Mouse (Mus musculus): ENCODE data around the gene Msi2. TPM values are rescaled to one million over a fixed set of nuclear protein-coding genes. Genes with fewer than 3 reads are reported as not detected.
A peak's percentile ranks its signal among the peaks of the same experiment; 100 is the strongest.

Msi2 gene
- total RNA-seq, 2 experiments from 2014 or later = 169 to 193 TPM

DNA sequence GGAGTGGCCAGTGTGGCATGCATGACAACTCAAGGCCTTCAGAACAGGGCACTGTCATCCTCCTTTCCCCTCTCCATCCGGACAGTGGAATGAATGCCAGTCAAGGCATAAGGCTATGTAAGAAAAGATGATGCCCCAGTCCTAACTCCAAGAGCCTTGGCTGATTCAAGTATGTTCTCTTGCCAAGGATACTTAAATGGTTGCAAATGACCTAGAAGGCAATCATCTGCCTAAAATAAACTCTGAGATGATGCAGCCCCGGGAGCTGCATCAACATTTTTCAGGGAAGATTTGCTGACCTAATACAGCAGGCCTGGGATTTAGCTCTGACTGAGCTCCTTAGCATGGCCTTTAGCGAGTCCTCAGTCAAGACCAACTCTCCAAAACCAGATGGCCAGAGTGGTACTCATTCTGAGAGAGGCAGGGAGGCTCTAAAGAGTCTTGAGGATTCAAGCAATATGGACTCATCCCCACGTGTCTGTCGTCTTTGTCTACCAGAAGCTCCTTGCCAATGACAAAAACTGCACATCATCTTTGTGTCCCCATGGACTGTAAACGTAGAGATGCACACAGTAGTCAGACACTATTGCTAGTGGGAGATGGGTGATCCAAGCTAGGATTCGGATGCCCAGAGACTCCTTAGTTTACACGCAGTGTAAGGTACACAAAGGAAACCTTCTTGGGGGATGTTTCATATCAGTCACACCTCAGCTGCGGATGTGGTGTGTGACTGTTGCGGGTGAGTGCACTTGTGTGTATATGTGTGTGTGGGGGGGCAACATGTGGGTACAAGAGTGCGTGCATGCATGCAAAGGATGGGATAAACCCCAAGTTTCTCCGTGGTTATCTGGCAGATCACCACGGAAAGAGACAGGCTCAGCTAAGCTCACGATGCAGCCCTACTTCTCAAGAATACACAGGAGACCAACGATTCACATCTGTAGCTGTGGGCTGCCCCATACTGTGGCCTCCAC lies 176.4 kb downstream of the Msi2 start:
- intact Hi-C loops (cut with DNase I) = loop anchor here (5.0 kb wide), 1 partner anchor 95 kb away; no protein-coding TSS in a partner anchor
- H3K27ac ChIP-seq = peak overlapping the region; percentile 85
- no peak for TF ChIP-seq CTCF (IDR thresholded peaks at IDR 0.05)
- no peak overlapping the region for H3K4me3 ChIP-seq
- DNase-seq = peak; percentile 52

DNA sequence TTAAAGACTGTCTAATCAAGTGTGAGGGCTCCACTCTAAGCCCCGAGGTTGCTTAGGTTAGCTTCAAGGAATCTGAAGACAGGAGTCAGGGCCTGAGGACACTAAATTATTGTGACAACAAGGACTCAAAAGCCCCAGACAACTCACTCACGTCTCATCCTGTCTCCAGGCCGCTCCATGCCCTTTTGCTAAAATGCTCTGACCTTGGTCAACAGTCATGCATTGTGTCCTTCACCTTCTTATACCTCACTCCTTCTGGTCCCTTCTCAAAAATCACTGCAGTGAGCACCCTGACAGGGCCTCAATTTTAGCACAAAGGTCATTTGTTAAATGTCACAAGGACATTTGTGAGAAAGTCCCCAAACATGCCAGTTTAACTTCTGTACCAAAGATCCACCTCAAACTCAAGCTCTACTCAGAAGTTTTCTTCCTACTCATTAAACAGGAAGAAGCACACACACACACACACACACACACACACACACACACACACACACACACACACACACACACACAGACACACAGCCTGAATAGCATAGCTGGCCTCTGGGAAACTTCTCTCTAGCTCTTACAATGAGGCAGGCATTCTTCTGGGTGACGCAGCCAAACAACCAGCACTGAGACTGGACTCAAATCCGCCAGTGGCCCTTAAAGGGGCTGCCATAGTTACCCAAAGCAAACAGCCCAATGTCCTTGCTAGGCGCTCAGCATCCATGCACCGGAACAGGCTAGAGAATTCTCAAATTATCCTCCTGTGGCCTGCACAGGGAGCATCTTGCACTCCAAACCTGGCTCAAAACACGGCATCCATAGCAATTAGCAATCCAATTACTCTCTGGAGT lies 178.5 kb downstream of the Msi2 start:
- DNase-seq = no peak
- no peak overlapping the region for H3K4me3 ChIP-seq
- TF ChIP-seq CTCF (IDR thresholded peaks at IDR 0.05) = no peak
- H3K27ac ChIP-seq = peak overlapping the region; percentile 68
- intact Hi-C loops (cut with DNase I) = loop anchor here (5.0 kb wide), 1 partner anchor 93 kb away; no protein-coding TSS in a partner anchor

DNA sequence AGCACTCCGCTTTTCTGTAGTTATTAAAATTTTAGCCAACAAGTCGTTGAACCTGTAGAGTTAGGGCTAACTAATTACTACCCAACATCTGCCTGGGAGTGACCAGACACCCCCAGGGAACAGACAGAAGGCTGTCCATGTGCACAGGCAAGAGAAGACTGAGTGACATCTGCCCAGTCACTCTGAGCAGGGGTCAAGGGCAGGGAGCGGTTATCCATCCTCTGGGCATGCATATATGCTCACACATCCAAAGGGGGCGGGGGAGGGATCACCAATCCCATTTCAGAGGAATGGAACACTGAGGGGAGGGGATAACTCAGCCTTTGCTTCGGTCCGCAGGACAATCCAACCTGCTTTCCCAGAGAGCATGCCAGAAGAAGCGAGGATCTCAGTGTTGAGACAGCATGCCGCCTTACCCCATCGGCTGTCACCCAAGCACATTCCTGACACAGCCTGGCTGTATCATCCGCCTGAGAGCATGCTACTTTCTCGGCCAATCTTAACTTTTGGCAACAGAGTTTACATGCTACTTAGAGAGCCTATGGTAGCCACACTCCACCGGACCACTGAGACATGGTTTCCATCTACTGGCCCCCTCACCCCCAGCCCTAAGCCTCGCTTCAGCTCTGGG lies 179.5 kb downstream of the Msi2 start:
- peak overlapping the region; percentile 68 for H3K27ac ChIP-seq
- intact Hi-C loops (cut with DNase I) = no loop called here
- TF ChIP-seq CTCF (IDR thresholded peaks at IDR 0.05) = no peak
- no peak overlapping the region for H3K4me3 ChIP-seq
- no peak for DNase-seq

DNA sequence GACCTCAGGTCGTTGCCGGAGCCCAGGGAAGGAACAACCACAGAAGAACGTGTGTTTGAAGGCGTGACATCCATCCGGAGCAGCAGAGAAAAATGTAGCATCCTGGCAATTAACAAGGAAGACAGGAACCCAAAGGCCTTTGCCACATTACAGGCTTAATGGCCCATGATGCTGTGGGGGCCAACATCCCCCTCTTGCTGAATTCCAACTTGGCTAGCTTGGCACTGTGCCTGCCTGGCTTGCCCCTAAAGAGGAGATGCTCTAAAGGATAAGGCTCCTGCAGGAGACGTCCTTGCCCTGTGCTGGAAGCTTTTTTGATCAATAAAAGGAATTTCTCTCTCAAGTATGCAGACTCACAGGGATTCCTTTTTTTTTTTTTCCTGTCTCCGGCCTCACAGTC lies 181.0 kb downstream of the Msi2 start:
- Histone ChIP-seq H3K27ac (no peak overlapping the region), H3K4me3 (no peak overlapping the region)
- no peak for TF ChIP-seq CTCF (IDR thresholded peaks at IDR 0.05)
- no peak for DNase-seq
- intact Hi-C loops (cut with DNase I) = no loop called here

DNA sequence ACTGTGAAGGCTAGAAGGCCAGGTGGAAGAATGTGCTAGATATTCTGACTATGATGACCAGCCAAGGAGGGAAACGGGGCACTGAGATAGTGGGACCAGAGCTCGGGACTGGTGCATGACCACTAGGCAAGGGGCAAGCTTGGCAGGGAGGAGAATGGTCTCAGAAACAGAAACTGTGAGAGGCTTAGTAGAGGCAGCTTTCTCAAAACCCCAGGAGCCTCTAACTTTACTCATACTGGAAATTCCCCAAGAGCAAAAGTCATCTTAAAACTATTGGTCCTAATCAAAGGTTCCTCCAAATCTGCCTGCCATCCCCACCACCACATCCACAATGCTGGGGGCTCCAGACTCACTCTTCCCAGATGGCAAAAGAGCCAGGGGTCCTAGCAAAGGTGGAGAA lies 181.5 kb downstream of the Msi2 start:
- intact Hi-C loops (cut with DNase I) = no loop called here
- TF ChIP-seq CTCF (IDR thresholded peaks at IDR 0.05) = no peak
- no peak overlapping the region for H3K4me3 ChIP-seq

DNA sequence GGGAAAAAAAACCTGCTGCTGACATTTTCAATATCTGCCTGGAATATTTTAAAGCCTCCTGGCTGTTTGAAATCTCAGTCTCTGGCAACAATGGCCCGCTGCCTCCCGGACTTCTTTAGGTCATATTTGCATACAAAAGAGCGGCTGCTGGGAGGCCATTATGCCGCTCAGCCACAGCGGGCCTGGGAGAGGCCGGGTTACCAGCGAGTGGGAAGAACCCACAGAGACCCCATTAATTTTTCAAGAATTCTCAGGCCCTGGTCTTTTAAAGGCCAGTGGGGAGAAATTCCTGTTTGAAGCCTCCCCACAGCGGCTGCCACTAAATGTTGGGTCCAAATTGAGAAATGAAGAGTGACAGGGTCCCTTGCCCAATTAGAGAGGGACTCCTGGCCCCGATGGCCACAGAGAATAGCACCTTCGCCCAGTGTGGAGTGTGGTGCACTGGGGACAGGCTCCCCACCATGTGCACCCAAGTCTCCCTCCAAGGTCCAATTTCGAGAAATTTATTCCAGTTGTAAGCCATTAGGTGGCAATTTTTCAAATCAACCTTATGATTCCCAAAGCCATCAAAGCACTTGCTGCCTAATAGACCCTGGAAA lies 183.9 kb downstream of the Msi2 start:
- Histone ChIP-seq H3K4me3 (no peak overlapping the region), H3K27ac (no peak overlapping the region)
- TF ChIP-seq CTCF (IDR thresholded peaks at IDR 0.05) = no peak
- no peak for DNase-seq
- intact Hi-C loops (cut with DNase I) = no loop called here

More for the DNA sequence above, 181.5 kb downstream of the Msi2 start:
- H3K27ac ChIP-seq = no peak overlapping the region
- DNase-seq = no peak

DNA sequence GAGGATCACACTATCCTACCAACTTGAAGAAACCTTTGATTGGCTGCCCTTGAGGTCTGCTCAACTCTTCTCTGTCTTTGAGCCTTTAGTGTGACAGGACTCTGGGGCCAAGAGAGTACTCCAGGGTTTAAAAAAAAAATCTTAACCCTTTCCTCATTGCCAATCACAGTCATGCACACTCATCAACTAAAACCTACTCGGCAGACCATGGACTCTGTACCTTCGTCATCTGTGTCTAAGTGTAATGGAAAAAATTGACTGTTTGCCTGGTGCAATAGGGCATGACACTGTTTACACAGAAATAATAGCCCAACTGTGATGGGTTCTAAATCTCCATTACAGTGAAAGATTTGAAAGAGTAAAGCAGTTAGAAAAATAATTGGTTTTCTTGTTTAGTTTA lies 186.3 kb downstream of the Msi2 start:
- no peak for TF ChIP-seq CTCF (IDR thresholded peaks at IDR 0.05)
- intact Hi-C loops (cut with DNase I) = no loop called here
- H3K4me3 ChIP-seq = no peak overlapping the region
- H3K27ac ChIP-seq = no peak overlapping the region
- DNase-seq = no peak

DNA sequence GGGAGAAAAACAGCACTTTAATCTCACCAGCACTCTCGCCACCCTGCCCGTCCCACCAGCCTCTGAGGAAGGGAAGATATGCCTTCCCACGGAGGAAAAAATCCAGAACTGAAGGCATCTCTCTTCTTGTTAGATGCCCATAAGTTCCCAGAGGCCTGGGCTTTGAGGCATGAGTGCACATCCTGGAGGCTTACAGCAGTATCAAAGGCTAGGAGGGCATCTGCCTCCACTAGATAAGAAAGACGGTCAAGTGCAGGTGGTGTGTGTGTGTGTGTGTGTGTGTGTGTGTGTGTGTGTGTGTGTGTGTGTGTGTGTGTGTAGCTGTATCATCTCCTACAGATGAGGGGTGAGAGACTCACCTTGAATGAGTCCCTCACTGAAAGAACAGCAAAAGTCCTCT lies 188.3 kb downstream of the Msi2 start:
- no peak for TF ChIP-seq CTCF (IDR thresholded peaks at IDR 0.05)
- Histone ChIP-seq H3K4me3 (no peak overlapping the region), H3K27ac (no peak overlapping the region)
- intact Hi-C loops (cut with DNase I) = no loop called here
- DNase-seq = no peak

DNA sequence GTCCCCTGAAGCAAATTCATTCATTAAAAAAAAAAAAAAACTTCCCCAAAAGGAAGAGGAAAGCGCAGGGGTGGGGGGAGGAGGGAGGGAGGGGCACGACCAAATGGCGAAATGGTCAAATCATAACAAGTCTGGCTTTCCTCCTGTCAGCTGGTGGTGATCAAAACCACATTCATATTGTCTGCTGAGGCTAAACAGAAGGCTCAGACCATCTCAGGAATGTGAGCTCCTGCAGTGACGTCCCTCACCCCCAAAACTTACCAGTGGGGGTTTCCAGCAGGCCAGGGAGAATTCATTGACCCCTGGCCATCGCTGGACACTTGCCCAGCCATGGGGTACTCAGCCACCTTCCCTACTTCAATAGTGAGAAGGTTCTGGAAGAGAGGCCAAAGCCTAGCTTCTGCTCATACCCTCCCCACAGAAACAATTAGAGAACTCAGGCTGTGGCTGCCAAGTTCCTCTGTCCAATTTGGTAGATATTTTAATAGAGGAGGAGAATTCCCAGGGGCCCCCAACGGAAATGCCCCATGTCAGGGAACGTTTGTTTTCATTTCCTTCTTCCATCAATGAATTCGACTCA lies 189.7 kb downstream of the Msi2 start:
- H3K4me3 ChIP-seq = no peak overlapping the region
- no peak for TF ChIP-seq CTCF (IDR thresholded peaks at IDR 0.05)
- H3K27ac ChIP-seq = peak overlapping the region; percentile 75
- DNase-seq = no peak
- intact Hi-C loops (cut with DNase I) = no loop called here

DNA sequence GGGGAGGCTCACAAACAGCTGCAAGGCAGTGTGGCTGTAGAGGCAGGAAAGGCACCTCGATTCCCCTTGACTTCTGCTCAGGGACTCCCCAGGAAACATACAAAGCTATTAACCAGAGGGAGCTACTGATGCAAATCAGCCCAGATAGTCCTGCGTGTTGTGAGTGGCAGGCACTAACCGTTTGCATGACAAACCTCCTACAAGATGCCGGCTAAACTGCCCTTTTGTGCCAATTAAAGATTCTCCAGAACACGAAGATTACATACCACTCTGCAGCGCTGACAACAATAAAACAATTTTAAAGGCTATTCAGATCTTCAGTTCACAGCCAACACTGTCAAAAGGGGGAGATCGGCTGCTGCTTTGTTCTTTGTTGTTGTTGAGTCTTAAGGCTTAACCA lies 191.6 kb downstream of the Msi2 start:
- peak overlapping the region; percentile 75 for H3K27ac ChIP-seq

DNA sequence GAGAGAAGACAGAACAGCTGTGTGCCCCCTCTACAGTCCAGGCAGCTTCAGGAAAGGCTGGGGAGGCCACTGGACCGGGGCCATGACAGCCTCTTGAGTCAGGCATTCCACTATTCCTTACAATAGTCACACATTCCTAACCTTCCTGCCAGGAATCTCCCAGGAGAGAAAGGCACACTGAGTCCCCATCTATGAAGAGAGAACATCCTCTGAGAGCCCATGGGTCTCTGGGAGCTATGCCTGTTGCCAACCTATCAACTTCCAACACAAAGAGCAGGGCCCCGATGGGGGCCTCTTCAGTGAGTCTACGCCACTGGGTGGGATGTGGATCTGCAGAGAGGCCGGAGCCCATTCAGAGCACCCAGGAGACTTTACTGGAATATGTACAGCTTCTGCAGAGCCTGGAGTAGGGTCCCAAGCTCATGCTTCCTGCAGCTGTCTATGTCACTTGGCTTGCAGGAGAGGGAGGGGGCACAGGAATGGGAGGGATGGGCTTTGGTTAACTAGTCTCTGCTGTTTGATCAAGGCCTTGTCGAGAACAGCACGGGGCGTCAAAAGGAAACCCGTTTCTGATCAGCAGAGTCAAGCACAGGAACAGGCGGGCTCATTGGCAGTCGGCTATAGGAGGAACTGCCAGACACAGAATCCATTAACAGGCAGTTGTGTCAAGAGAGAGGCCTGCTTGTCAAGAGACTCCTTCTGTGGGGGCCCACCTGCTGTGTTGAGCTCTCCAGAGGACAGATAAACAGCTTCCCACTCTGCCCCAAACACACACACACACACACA lies 193.3 kb downstream of the Msi2 start:
- H3K27ac ChIP-seq = peak overlapping the region; percentile 85
- DNase-seq = peak; percentile 67
- TF ChIP-seq CTCF (IDR thresholded peaks at IDR 0.05) = peak; percentile 6; the same call in 1 of the 2 replicates
- intact Hi-C loops (cut with DNase I) = no loop called here
- no peak overlapping the region for H3K4me3 ChIP-seq

More for the DNA sequence above, 191.6 kb downstream of the Msi2 start:
- intact Hi-C loops (cut with DNase I) = no loop called here
- no peak for DNase-seq
- no peak for TF ChIP-seq CTCF (IDR thresholded peaks at IDR 0.05)
- H3K4me3 ChIP-seq = no peak overlapping the region

Data from gastrocnemius, adult 2 months (tissue).